In the genomic region with DNA sequence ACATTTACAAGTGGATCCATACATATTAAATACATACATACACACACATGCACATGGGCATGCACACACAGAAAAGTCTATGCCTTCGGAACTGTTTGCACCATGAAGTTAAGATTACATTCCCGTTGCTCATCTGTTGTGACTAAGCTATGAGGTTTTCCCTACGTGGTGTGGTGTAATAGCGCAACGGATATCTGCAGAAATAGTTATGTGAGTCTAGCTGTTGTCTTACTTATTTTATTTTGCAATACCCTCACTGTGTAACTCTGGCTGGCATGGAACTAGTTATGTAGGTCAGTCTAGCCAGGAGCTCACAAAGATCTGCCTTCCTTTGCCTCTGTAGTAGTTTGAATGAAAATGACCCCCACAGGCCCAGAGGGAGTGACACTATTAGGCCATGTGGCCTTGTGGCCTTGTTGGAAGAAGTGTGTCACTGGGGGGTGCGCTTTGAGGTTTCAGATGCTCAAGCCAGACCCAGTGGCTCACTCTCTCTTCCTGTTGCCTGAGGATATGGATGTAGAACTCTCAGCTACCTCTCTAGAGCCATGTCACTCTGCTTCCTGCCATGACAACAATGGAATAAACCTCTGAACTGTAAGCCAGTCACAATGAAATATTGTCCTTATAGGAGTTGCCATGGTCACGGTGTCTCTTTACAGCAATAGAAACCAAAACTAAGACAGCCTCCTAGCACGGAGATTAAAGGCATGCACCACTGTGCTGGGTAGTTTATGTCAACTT, we compare ENCODE assay signal across 21 mouse cellular contexts. TPM values are rescaled to one million over a fixed set of nuclear protein-coding genes. Genes with fewer than 3 reads are reported as not detected.
DNase-seq lines count a peak whose midpoint lies in the region; ATAC-seq and TF ChIP-seq lines count a peak whose summit lies in the region.
"Had no signal": no experiment of that assay in that cellular context is flagged by ENCODE, and none has a peak within 500 bp of the region (broad histone marks: within the 10 kb centered on the region; RNA-seq: fewer than 3 reads in every experiment).

No protein-coding gene starts in this region.

- H3K4me1 ChIP-seq in kidney, adult 2 months (ENCODE audit: control insufficient read depth, insufficient read depth, low read length) = no peaks in the 10 kb centered on the region
- H3K4me1 ChIP-seq: embryonic facial prominence, embryonic 12.5 days; forebrain, embryonic 12.5 days; heart, embryonic 15.5 days had no signal

- H3K27ac ChIP-seq in kidney, adult 2 months (ENCODE audit: insufficient read depth, low read depth, low read length) = no peak overlapping the region
- H3K27ac ChIP-seq: embryonic facial prominence, embryonic 12.5 days; forebrain, embryonic 12.5 days; heart, adult 2 months; heart, embryonic 15.5 days; hindbrain, embryonic 14.5 days had no signal

- no peak for TF ChIP-seq CTCF in kidney, adult 2 months (conservative IDR thresholded peaks at IDR 0.05; ENCODE audit: insufficient read depth, insufficient read length, low read depth, low read length)

- peak; percentile 82 for DNase-seq in 416B (ENCODE audit: low read depth)
- DNase-seq in NIH3T3 (ENCODE audit: low read depth) = peak; percentile 18
- no peak for DNase-seq in lung, postnatal 36 days
- no peak for DNase-seq in left cerebral cortex, adult 11 months (ENCODE audit: low spot score)
- DNase-seq in kidney, adult 2 months = no peak
- no peak for DNase-seq in urinary bladder, postnatal 4 days (ENCODE audit: low spot score in 2 of 2)
- DNase-seq: adrenal gland, adult 8-10 months; adrenal gland, postnatal 36 days; cerebellum, adult 11 months; cerebellum, adult 8-10 months; cerebellum, postnatal 25 days; gastrocnemius, postnatal 10 days; heart, adult 2 months; heart, postnatal 14 days had no signal

- peak; percentile 28 for ATAC-seq in inflammation-experienced regulatory T-cells, adult 6 months
- ATAC-seq: forebrain, embryonic 16.5 days had no signal

- no peak overlapping the region for H3K4me3 ChIP-seq in kidney, adult 2 months (ENCODE audit: insufficient read depth, low read depth, low read length)
- H3K4me3 ChIP-seq: embryonic facial prominence, embryonic 12.5 days; forebrain, embryonic 12.5 days; heart, adult 2 months; heart, embryonic 15.5 days had no signal

- 81% methylated on average over 8 of the region's 8 CpGs for WGBS in kidney, adult 2 months

- no peaks in the 10 kb centered on the region for H3K27me3 ChIP-seq in kidney, adult 2 months (replicated peaks; ENCODE audit: control insufficient read depth, insufficient read depth, low read length)
- H3K27me3 ChIP-seq: CH12.LX; embryonic facial prominence, embryonic 12.5 days; forebrain, embryonic 12.5 days; heart, embryonic 15.5 days had no signal

- no peaks in the 10 kb centered on the region for H3K36me3 ChIP-seq in kidney, adult 2 months (ENCODE audit: control insufficient read depth, insufficient read depth, low read length)
- H3K36me3 ChIP-seq: embryonic facial prominence, embryonic 12.5 days; forebrain, embryonic 12.5 days; heart, embryonic 15.5 days had no signal

- TF ChIP-seq POLR2A in kidney, adult 2 months (IDR thresholded peaks at IDR 0.05; ENCODE audit: low read depth, low read length) = no peak

RNA-seq across cellular contexts. Expression of a gene that starts 13.1 kb away (rescaled TPM):
- 100 to 1,000 TPM in 2 of 3 experiments, 10 to 100 TPM in 1; 62.4 to 131 (median 115) TPM for polyA plus RNA-seq in inflammation-experienced regulatory T-cells, adult 6 months (2017; shearing (Covaris generic))
- 0.20 and 4.0 TPM in 2 replicates for polyA plus RNA-seq in kidney, adult 2 months (2012; rRNA removed)
- polyA plus RNA-seq: forebrain, embryonic 16.5 days; hindbrain, embryonic 14.5 days had no signal

RNA-seq across cellular contexts. Expression of a gene that starts 56.1 kb away (rescaled TPM):
- 100 to 1,000 TPM in 1 of 3 experiments, 10 to 100 TPM in 2; 57.3 to 129 (median 66.8) TPM for polyA plus RNA-seq in inflammation-experienced regulatory T-cells, adult 6 months (2017; shearing (Covaris generic))
- 18.1 and 20.8 TPM in 2 replicates for polyA plus RNA-seq in kidney, adult 2 months (2012; rRNA removed)

Comparison
In these comparisons a context has a peak if more than half of its experiments do, and no peak if none do; other contexts are left out.
1. DNase-seq: peak in 416B (single experiment) and NIH3T3 (single experiment); none in lung, postnatal 36 days (single experiment), left cerebral cortex, adult 11 months (single experiment), kidney, adult 2 months (single experiment) and urinary bladder, postnatal 4 days (0 of 2).
2. RNA of a gene that starts 13.1 kb away (polyA plus RNA-seq): 62.4 to 131 TPM in inflammation-experienced regulatory T-cells, adult 6 months; 0.20 to 4.0 TPM in kidney, adult 2 months; every median in the first group is over 10 times any median in the second.